ENCODE assay signal across 16 mouse cellular contexts in genomic region chr9:67178709-67179108, GRCm38 (mm10).
A peak's percentile ranks its signal among the peaks of the same experiment; 100 is the strongest.
DNase-seq lines count a peak whose midpoint lies in the region; ATAC-seq lines count a peak whose summit lies in the region.
"Had no signal": no experiment of that assay in that cellular context is flagged by ENCODE, and none has a peak within 500 bp of the region (broad histone marks: within the 10 kb centered on the region; RNA-seq: fewer than 3 reads in every experiment).

No protein-coding gene starts in this region.

- no peak overlapping the region for H3K4me2 ChIP-seq in hindbrain, embryonic 12.5 days (replicated peaks)
- H3K4me2 ChIP-seq in hindbrain, embryonic 11.5 days (replicated peaks; ENCODE audit: low read depth, low read length), result no peak overlapping the region
- H3K4me2 ChIP-seq in embryonic facial prominence, embryonic 11.5 days (ENCODE audit: low read depth, low read length), result no peak overlapping the region
- no peak overlapping the region for H3K4me2 ChIP-seq in intestine, embryonic 15.5 days (replicated peaks)
- no peak overlapping the region for H3K4me2 ChIP-seq in limb, embryonic 15.5 days
- H3K4me2 ChIP-seq: lung, embryonic 14.5 days; midbrain, embryonic 13.5 days had no signal

- H3K9me3 ChIP-seq in hindbrain, embryonic 12.5 days (replicated peaks), result 0 out of 2 replicates have a peak, but pooled peaks cover 5% of the 10 kb centered on the region
- no peaks in the 10 kb centered on the region for H3K9me3 ChIP-seq in hindbrain, embryonic 11.5 days (ENCODE audit: control insufficient read depth, low read length)
- H3K9me3 ChIP-seq in embryonic facial prominence, embryonic 11.5 days (replicated peaks; ENCODE audit: control insufficient read depth, low read length), result no peaks in the 10 kb centered on the region
- H3K9me3 ChIP-seq in intestine, embryonic 15.5 days, result no peaks in the 10 kb centered on the region
- no peaks in the 10 kb centered on the region for H3K9me3 ChIP-seq in limb, embryonic 15.5 days

- H3K9ac ChIP-seq in hindbrain, embryonic 12.5 days, result no peak overlapping the region
- H3K9ac ChIP-seq in hindbrain, embryonic 11.5 days (ENCODE audit: low read depth, low read length), result no peak overlapping the region
- H3K9ac ChIP-seq in embryonic facial prominence, embryonic 11.5 days (replicated peaks; ENCODE audit: low read length), result no peak overlapping the region
- no peak overlapping the region for H3K9ac ChIP-seq in intestine, embryonic 15.5 days
- no peak overlapping the region for H3K9ac ChIP-seq in limb, embryonic 15.5 days
- H3K9ac ChIP-seq: lung, embryonic 14.5 days; midbrain, embryonic 13.5 days had no signal

- H3K27me3 ChIP-seq in hindbrain, embryonic 12.5 days, result no peaks in the 10 kb centered on the region
- H3K27me3 ChIP-seq in hindbrain, embryonic 11.5 days (ENCODE audit: control insufficient read depth, insufficient read depth, low read length), result no peaks in the 10 kb centered on the region
- H3K27me3 ChIP-seq in embryonic facial prominence, embryonic 11.5 days (ENCODE audit: control insufficient read depth, insufficient read depth, low read length), result no peaks in the 10 kb centered on the region
- no peaks in the 10 kb centered on the region for H3K27me3 ChIP-seq in intestine, embryonic 15.5 days (replicated peaks)
- H3K27me3 ChIP-seq in limb, embryonic 15.5 days, result no peaks in the 10 kb centered on the region
- H3K27me3 ChIP-seq: midbrain, embryonic 13.5 days had no signal

- peak overlapping the region; percentile 40; the same call in 1 of the 2 replicates for H3K27ac ChIP-seq in hindbrain, embryonic 12.5 days
- H3K27ac ChIP-seq in hindbrain, embryonic 11.5 days (ENCODE audit: low read depth, low read length), result no peak overlapping the region
- peak overlapping the region; percentile 70 for H3K27ac ChIP-seq in embryonic facial prominence, embryonic 11.5 days (replicated peaks; ENCODE audit: low read depth, low read length)
- H3K27ac ChIP-seq in intestine, embryonic 15.5 days, result peak overlapping the region; percentile 57
- H3K27ac ChIP-seq in limb, embryonic 15.5 days, result peak overlapping the region; percentile 67
- H3K27ac ChIP-seq: midbrain, embryonic 13.5 days had no signal

- H3K36me3 ChIP-seq in hindbrain, embryonic 12.5 days, result no peaks in the 10 kb centered on the region
- no peaks in the 10 kb centered on the region for H3K36me3 ChIP-seq in hindbrain, embryonic 11.5 days (ENCODE audit: control insufficient read depth, insufficient read depth, low read length)
- no peaks in the 10 kb centered on the region for H3K36me3 ChIP-seq in embryonic facial prominence, embryonic 11.5 days (replicated peaks; ENCODE audit: control insufficient read depth, insufficient read depth, low read depth, low read length)
- H3K36me3 ChIP-seq in intestine, embryonic 15.5 days, result no peaks in the 10 kb centered on the region
- H3K36me3 ChIP-seq in limb, embryonic 15.5 days, result no peaks in the 10 kb centered on the region
- H3K36me3 ChIP-seq: midbrain, embryonic 13.5 days had no signal

- H3K4me3 ChIP-seq in hindbrain, embryonic 12.5 days, result no peak overlapping the region
- no peak overlapping the region for H3K4me3 ChIP-seq in hindbrain, embryonic 11.5 days (ENCODE audit: low read depth, low read length)
- no peak overlapping the region for H3K4me3 ChIP-seq in embryonic facial prominence, embryonic 11.5 days (ENCODE audit: low read depth, low read length)
- no peak overlapping the region for H3K4me3 ChIP-seq in intestine, embryonic 15.5 days (replicated peaks)
- no peak overlapping the region for H3K4me3 ChIP-seq in limb, embryonic 15.5 days
- H3K4me3 ChIP-seq: midbrain, embryonic 13.5 days; myocyte had no signal

- 0 out of 2 replicates have a peak, but pooled peaks cover 13% of the 10 kb centered on the region for H3K4me1 ChIP-seq in hindbrain, embryonic 12.5 days
- H3K4me1 ChIP-seq in hindbrain, embryonic 11.5 days (replicated peaks; ENCODE audit: control insufficient read depth, insufficient read depth, low read length), result no peaks in the 10 kb centered on the region
- peaks cover 3% of the 10 kb centered on the region; the same call in 1 of the 2 replicates for H3K4me1 ChIP-seq in embryonic facial prominence, embryonic 11.5 days (ENCODE audit: control insufficient read depth, insufficient read depth, low read length)
- peaks cover 11% of the 10 kb centered on the region for H3K4me1 ChIP-seq in intestine, embryonic 15.5 days (replicated peaks)
- H3K4me1 ChIP-seq in limb, embryonic 15.5 days, result peaks cover 63% of the 10 kb centered on the region
- H3K4me1 ChIP-seq: midbrain, embryonic 13.5 days had no signal

- no peak for DNase-seq in hindbrain, embryonic 11.5 days (ENCODE audit: low spot score)
- no peak for DNase-seq in embryonic facial prominence, embryonic 11.5 days (ENCODE audit: low spot score)
- DNase-seq in ovary, adult 18-20 months (ENCODE audit: low spot score), result no peak
- no peak for DNase-seq in urinary bladder, postnatal 10 days (ENCODE audit: low spot score)
- DNase-seq: adrenal gland, postnatal 14 days; cerebellum, adult 9-10 months; kidney, postnatal 10 days; lung, embryonic 14.5 days; right cerebral cortex, postnatal 14 days had no signal

- 78% methylated on average over 1 of the region's 1 CpGs for WGBS in hindbrain, embryonic 12.5 days
- 67% methylated on average over 1 of the region's 1 CpGs for WGBS in hindbrain, embryonic 11.5 days
- 74% methylated on average over 1 of the region's 1 CpGs for WGBS in embryonic facial prominence, embryonic 11.5 days
- 68% methylated on average over 1 of the region's 1 CpGs for WGBS in intestine, embryonic 15.5 days
- WGBS in limb, embryonic 15.5 days, result 76% methylated on average over 1 of the region's 1 CpGs

- no peak for ATAC-seq in hindbrain, embryonic 12.5 days (ENCODE audit: low FRiP score)
- ATAC-seq in hindbrain, embryonic 11.5 days (ENCODE audit: low FRiP score), result no peak
- no peak for ATAC-seq in embryonic facial prominence, embryonic 11.5 days (replicated peaks; ENCODE audit: insufficient number of reproducible peaks, low FRiP score, low TSS enrichment, low read depth)
- peak; percentile 89 for ATAC-seq in intestine, embryonic 15.5 days
- ATAC-seq in limb, embryonic 15.5 days (ENCODE audit: insufficient number of reproducible peaks, low FRiP score, low TSS enrichment, low read depth), result peak; percentile 38; the same call in 1 of the 2 replicates
- ATAC-seq: CD4-positive, CD25-positive, alpha-beta regulatory T cell, adult 4 months; forebrain, embryonic 14.5 days; midbrain, embryonic 13.5 days had no signal

Comparison
In these comparisons a context has a peak if more than half of its experiments do, and no peak if none do; other contexts are left out.
1. ATAC-seq: peak in intestine, embryonic 15.5 days (single experiment) and limb, embryonic 15.5 days (single experiment); none in hindbrain, embryonic 12.5 days (single experiment), hindbrain, embryonic 11.5 days (single experiment) and embryonic facial prominence, embryonic 11.5 days (single experiment).